Mouse (Mus musculus) C2C12 (cell line): ENCODE measurements at regions not wholly inside any gene's neighbourhood (a gene's known extent, or its start where the extent isn't known, plus 50 kb on each side); places are given as distances from the start of the nearest gene placed in this dataset.

Source experiments
- H3K27me3 ChIP-seq: one replicate; pipeline ENCODE4 v1.6.1; 2011; ENCODE audit not compliant: control insufficient read depth, insufficient read depth, insufficient read length
- H3K36me3 ChIP-seq: one replicate; pipeline ENCODE4 v1.6.1; 2011; ENCODE audit not compliant: control insufficient read depth, insufficient read depth
- H3K4me3 ChIP-seq: one replicate; pipeline ENCODE4 v1.5.1; 2011; ENCODE audit warnings: mild to moderate bottlenecking, control low read depth; ENCODE audit not compliant: poor library complexity, insufficient read depth, severe bottlenecking
- H3K79me2 ChIP-seq: one replicate; pipeline ENCODE4 v1.6.1; 2011; ENCODE audit not compliant: control insufficient read depth, insufficient read depth
- H3K79me3 ChIP-seq: one replicate; pipeline ENCODE4 v1.6.1; 2011; ENCODE audit warnings: low read depth, control low read depth
- H3ac ChIP-seq: one replicate; pipeline ENCODE3; 2011; ENCODE audit warnings: low read depth; ENCODE audit not compliant: control insufficient read depth, insufficient read length
- CEBPB ChIP-seq: IDR thresholded peaks from one replicate; pipeline ENCODE4 v1.6.1; 2011; ENCODE audit warnings: low read depth, mild to moderate bottlenecking, control low read depth, moderate library complexity
- CTCF ChIP-seq: IDR thresholded peaks from one replicate; pipeline ENCODE4 v1.5.1; 2011; ENCODE audit not compliant: control insufficient read depth, insufficient read depth, insufficient read length
- FOSL1 ChIP-seq: IDR thresholded peaks from one replicate; pipeline ENCODE4 v1.8.0; 2011; ENCODE audit warnings: mild to moderate bottlenecking, low read length; ENCODE audit not compliant: poor library complexity, insufficient read depth, severe bottlenecking
- MAX ChIP-seq: IDR thresholded peaks from one replicate; pipeline ENCODE4 v1.6.1; 2011; ENCODE audit warnings: mild to moderate bottlenecking, control low read depth
- MYOD1 ChIP-seq: IDR thresholded peaks from one replicate; pipeline ENCODE4 v1.6.1; 2011; ENCODE audit warnings: low read depth; ENCODE audit not compliant: control insufficient read depth, insufficient read length
- MYOG ChIP-seq: IDR thresholded peaks from one replicate; pipeline ENCODE4 v1.6.1; 2011; ENCODE audit not compliant: control insufficient read depth, insufficient read length; ENCODE audit errors: extremely low read depth
- USF1 ChIP-seq: IDR thresholded peaks from one replicate; pipeline ENCODE4 v1.6.1; 2011; ENCODE audit warnings: low read depth, mild to moderate bottlenecking, control low read depth, moderate library complexity

DNA sequence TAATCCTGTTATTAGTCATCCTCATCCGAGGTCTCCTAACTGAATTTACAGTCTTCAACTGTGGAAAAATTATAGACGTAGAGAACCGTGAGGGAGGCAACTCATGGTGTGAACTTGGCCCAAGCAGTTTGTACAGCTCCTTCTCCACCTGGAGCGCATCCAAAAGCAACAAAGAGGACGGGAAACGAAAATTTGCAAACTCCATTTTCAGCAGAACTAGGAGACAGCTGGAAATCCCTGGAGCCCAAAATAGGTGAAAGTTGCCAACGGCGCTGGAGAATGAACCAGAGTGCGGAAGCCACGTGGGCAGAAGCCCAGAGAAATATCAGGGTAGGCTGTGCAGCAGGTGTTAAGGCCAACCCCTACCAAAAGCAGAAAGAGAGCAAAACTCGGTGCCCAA, 155.7 kb downstream of the Spry2 start:
- TF ChIP-seq USF1 (no peak), FOSL1 (no peak), MYOD1 (no peak), MYOG (no peak), MAX (no peak), CTCF (no peak), CEBPB (no peak)
- no peaks in the 10 kb centered on the region for H3K27me3 ChIP-seq
- no peak overlapping the region for H3K4me3 ChIP-seq
- H3K36me3 ChIP-seq = no peaks in the 10 kb centered on the region
- H3K79me2 ChIP-seq = no peaks in the 10 kb centered on the region
- no peak overlapping the region for H3ac ChIP-seq
- no peaks in the 10 kb centered on the region for H3K79me3 ChIP-seq

DNA sequence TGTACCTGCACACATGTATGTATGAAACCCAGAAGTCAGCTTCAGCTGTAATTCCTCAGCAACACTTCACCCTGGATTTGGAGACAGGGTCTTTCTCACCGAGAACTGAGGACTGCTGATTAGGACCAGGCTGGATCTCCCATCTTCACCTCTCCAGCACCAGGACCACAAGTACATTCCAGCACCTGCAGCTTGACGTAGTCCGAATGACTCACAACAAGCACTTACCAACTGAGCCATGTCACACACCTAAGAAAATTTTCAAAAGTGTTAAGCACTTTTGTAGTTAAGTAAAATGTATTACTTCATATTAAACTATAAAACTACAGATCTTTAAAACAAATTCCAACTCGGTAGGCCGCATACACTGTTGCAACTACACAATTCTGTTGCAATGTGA, 158.1 kb downstream of the Spry2 start:
- Histone ChIP-seq H3K4me3 (no peak overlapping the region), H3ac (no peak overlapping the region), H3K79me3 (no peaks in the 10 kb centered on the region), H3K79me2 (no peaks in the 10 kb centered on the region), H3K27me3 (no peaks in the 10 kb centered on the region), H3K36me3 (no peaks in the 10 kb centered on the region)
- TF ChIP-seq MAX = no peak
- no peak for TF ChIP-seq MYOD1
- no peak for TF ChIP-seq MYOG
- no peak for TF ChIP-seq CEBPB
- no peak for TF ChIP-seq USF1
- TF ChIP-seq FOSL1 = no peak
- no peak for TF ChIP-seq CTCF

- H3K79me2 ChIP-seq = no peaks in the 10 kb centered on the region
- H3K27me3 ChIP-seq = no peaks in the 10 kb centered on the region
- no peak overlapping the region for H3ac ChIP-seq
- H3K79me3 ChIP-seq = no peaks in the 10 kb centered on the region
- H3K4me3 ChIP-seq = no peak overlapping the region
- TF ChIP-seq FOSL1 (no peak), USF1 (no peak), CTCF (no peak), MYOG (no peak), MAX (no peak), CEBPB (no peak), MYOD1 (no peak)
- no peaks in the 10 kb centered on the region for H3K36me3 ChIP-seq
Observed at GRCm38 (mm10) chr14:105736352-105736751, 160.3 kb downstream of the Spry2 start.

GRCm38 (mm10) chr14:105734291-105734690, 162.3 kb downstream of the Spry2 start:
- no peaks in the 10 kb centered on the region for H3K79me3 ChIP-seq
- no peak overlapping the region for H3K4me3 ChIP-seq
- no peaks in the 10 kb centered on the region for H3K27me3 ChIP-seq
- no peaks in the 10 kb centered on the region for H3K79me2 ChIP-seq
- no peaks in the 10 kb centered on the region for H3K36me3 ChIP-seq
- H3ac ChIP-seq = no peak overlapping the region
- TF ChIP-seq FOSL1 (no peak), CEBPB (no peak), MAX (no peak), CTCF (no peak), MYOD1 (no peak), USF1 (no peak)

DNA sequence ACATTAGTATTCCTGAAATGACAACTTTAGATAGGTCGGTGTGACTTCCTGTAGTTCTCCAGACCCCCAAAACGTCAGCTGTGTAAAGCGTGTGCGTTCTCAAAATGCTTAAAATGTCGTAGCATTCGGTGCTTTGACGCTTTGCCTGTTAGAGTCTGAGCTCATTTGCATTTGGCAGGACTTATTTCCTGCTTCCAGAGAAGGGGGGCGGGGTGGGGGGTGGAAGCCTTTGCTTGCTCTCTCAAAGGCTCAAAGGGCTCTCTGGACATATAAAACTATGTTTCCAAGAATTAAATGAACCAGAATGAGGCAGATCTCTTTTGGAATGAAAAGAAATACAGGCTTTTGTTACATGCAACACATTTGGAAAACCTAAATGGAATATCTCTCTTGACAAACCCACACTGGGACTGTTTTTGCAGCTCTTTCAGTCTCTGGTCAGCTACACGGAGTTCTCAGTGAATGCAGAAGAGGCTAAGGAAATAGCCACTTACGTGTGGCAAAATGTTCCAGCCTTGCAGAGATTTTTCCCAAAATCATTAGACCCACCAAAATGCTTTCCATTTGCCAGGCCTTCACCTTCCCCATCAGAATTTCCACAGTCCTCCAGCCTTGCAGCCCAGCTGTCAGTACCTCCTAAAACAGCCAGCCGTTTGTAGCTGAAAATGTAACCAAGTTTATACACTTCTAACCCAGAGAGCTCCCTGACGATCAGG, 163.4 kb downstream of the Spry2 start:
- Histone ChIP-seq H3K79me2 (no peaks in the 10 kb centered on the region), H3K79me3 (no peaks in the 10 kb centered on the region), H3K36me3 (no peaks in the 10 kb centered on the region), H3ac (no peak overlapping the region), H3K4me3 (peak overlapping the region; percentile 16), H3K27me3 (no peaks in the 10 kb centered on the region)
- TF ChIP-seq CTCF (no peak), MYOG (no peak), USF1 (no peak)

DNA sequence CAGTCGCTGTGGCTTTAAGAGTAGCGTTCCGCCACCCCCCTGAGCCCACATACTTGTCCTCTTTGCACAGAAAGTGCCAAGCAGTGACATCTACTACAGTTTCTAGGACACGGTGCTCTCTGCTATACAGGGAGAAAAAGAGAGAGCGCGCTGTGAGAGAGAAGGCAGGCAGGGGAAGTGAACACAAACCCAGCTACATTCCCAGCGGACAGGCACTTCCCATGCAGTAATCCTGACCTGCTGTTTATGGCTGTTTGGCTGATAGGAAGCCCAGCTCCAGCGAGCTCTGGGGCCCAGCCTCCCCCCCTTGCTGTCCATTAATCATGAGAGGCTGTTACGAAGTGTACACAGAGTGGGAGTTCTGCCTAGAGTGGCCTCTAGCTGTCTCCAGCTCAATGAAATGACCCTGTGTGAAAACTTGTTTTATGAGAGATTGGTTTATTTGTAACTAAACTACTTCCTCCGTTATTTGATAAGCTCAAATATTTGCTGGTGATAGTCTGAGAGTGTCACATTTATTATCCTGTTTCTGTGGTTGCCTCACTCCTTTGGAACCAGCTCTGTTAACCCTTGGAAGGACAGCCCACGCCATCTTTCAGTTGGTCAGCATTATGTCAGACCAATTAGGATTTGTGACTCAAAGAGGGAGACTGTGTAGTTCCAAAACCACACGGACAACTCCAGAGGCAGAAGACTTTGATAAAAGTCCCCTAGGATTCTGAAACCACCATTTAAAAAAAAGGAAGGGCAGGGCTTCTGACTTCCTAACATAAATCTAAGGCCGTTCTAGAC, 164.2 kb downstream of the Spry2 start:
- Histone ChIP-seq H3ac (peak overlapping the region; percentile 63), H3K79me3 (no peaks in the 10 kb centered on the region), H3K79me2 (no peaks in the 10 kb centered on the region), H3K36me3 (no peaks in the 10 kb centered on the region), H3K4me3 (peak overlapping the region; percentile 26), H3K27me3 (no peaks in the 10 kb centered on the region)
- TF ChIP-seq CEBPB = peak; percentile 76
- no peak for TF ChIP-seq USF1
- TF ChIP-seq MYOD1 = peak; percentile 2
- TF ChIP-seq FOSL1 = no peak
